Mouse (Mus musculus): ENCODE measurements around the gene Slc35c1.

DNA sequence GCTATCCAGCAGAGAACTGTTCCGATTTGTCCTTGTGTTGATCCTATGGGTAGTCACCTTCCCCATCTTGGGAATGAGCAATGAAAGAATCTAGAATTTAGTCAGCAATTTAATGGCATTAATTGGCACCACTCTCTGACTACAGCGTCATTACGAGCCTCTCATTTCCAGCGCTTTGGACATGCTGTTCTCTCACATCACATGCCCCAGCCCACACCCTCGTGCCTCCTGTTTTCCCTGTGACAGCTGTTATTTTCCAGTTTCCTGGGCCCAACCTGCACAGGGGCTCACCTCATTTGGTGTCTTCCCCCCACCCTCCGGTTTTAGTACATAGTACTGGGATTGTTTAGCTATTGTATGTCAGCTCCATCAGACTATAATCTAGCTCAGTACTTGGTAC lies 25.3 kb downstream of the Slc35c1 start:
- TF ChIP-seq POLR2A (IDR thresholded peaks at IDR 0.05; ENCODE audit: insufficient read depth, low read depth, low read length) (no peak), EP300 (IDR thresholded peaks at IDR 0.05; ENCODE audit: insufficient read depth, low read depth, low read length) (no peak), CTCF (IDR thresholded peaks at IDR 0.05) (no peak)
